Mouse (Mus musculus) cerebellum, adult 2 months (tissue): Measurements from ENCODE around the gene Ksr1. TPM values are rescaled to one million over a fixed set of nuclear protein-coding genes. Genes with fewer than 3 reads are reported as not detected.

Experiments used
- DNase-seq, 2 experiments: peaks; one replicate each; pipeline ENCODE4 v3.0.0; 2021
- H3K27ac ChIP-seq: fragments of 200-500 bp; 2 replicates; pipeline ENCODE4 v1.5.1; 2012; ENCODE audit warnings: low read length, control low read depth, inconsistent platforms; ENCODE audit not compliant: insufficient read depth
- H3K27me3 ChIP-seq: fragments of 200-500 bp; 2 replicates; pipeline ENCODE4 v1.6.1; 2012; ENCODE audit warnings: inconsistent platforms, mild to moderate bottlenecking, low read length, moderate library complexity; ENCODE audit not compliant: control insufficient read depth, insufficient read depth
- H3K4me1 ChIP-seq: fragments of 200-500 bp; 2 replicates; pipeline ENCODE4 v1.6.1; 2011; ENCODE audit warnings: low read length; ENCODE audit not compliant: control insufficient read depth, insufficient read depth
- H3K4me3 ChIP-seq: fragments of 200-500 bp; replicated peaks from 2 replicates; pipeline ENCODE3; 2011; ENCODE audit warnings: mild to moderate bottlenecking, low read depth, low read length, control low read depth; ENCODE audit not compliant: insufficient read depth
- CTCF ChIP-seq: fragments of 200-500 bp; IDR thresholded peaks from 2 replicates; pipeline ENCODE4 v1.5.1; 2011; ENCODE audit warnings: low read depth, mild to moderate bottlenecking, control low read depth, low read length, moderate library complexity, borderline replicate concordance; ENCODE audit not compliant: insufficient read depth
- POLR2A ChIP-seq: fragments of 200-500 bp; IDR thresholded peaks from 2 replicates; pipeline ENCODE4 v1.6.1; 2011; ENCODE audit warnings: low read length, control low read depth, borderline replicate concordance; ENCODE audit not compliant: insufficient read depth
- whole genome bisulfite sequencing: fragments of 180-500 bp; shearing (Covaris S2); methylation state at CpG from one replicate; pipeline ENCODE4 v1.1.7; 2018; 5-methylcytosine and 5-hydroxymethylcytosine counted together
- polyA plus RNA-seq: library from polyadenylated mRNA; depleted of rRNA; stranded (reverse); fragments of >200 nt; gene quantifications from 2 replicates; pipeline ENCODE4 v1.2.3, GENCODE M21; 2012

Ksr1 gene
- polyA plus RNA-seq, 1 experiment: 23.2 TPM

DNA sequence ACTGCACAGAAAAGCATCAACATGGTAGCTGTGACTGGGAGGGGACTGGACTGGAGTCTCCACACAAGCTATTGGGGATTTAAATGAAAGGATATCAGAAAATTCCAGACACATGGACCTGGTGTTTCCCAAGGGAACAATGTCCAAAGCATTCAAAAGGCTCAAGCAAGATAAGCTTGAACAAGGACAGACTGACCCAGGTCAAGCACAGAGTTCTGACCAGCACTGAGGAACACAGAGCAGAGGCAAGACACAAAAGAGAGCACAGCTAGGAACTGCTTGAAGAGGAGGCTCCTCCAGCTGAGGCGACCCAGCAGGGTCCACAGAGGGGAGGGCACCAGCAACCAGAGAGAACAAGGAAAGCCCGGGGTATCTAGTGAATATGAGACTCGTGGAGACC is 71.2 kb downstream of the Ksr1 start:
- Histone ChIP-seq H3K27ac (no peak overlapping the region), H3K4me1 (no peaks in the 10 kb centered on the region), H3K4me3 (no peak overlapping the region), H3K27me3 (no peaks in the 10 kb centered on the region)
- TF ChIP-seq CTCF: no peak
- no peak for TF ChIP-seq POLR2A
- WGBS: 47% methylated on average over 3 of the region's 3 CpGs
- no peak for DNase-seq

DNA sequence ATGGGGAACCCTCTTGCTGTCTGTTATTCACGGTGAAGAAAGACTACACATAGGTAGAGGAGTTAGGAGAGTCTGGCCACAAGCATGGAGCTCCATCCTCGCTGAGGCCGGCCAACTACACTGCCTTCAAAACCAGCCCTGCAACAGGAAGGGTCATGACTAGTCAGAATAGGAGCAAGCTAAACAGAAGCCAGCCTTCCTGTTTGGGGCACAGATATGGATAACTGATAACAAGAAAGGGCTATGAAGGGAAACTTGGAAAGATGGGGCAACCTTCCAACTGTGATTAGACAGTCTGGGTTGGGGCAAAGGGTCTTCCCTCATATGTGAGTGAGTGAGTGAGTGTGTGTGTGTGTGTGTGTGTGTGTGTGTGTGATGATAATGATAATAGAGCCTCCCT is 71.6 kb downstream of the Ksr1 start:
- no peaks in the 10 kb centered on the region for H3K4me1 ChIP-seq
- no peak overlapping the region for H3K4me3 ChIP-seq
- DNase-seq: no peak
- 93% methylated on average over 3 of the region's 3 CpGs for WGBS
- no peaks in the 10 kb centered on the region for H3K27me3 ChIP-seq
- TF ChIP-seq CTCF: no peak
- no peak for TF ChIP-seq POLR2A
- H3K27ac ChIP-seq: no peak overlapping the region

GRCm38 (mm10) chr11:79073583-79073982 is 72.6 kb downstream of the Ksr1 start:
- DNase-seq: no peak
- H3K27ac ChIP-seq: no peak overlapping the region
- 92% methylated on average over 4 of the region's 4 CpGs for WGBS

DNA sequence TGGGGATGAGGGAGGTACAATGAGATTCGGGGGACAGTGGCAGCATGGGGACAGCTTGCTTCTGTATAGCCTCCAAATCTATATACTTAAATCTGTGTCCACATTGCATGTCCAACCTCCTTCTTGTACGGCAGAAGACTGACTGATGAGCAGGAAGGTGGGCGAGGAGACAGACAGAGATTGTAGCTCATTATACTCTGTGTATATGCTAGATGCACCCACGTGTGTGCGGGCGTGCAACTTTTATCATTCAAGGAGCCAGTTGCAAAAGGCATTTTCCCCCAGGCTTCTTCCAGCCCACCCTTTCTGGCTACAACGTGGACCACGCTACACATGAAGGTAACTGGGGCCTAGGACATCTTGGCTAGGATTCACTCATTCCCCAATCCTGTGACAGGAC is 74.1 kb downstream of the Ksr1 start:
- Histone ChIP-seq H3K27me3 (no peaks in the 10 kb centered on the region), H3K4me1 (no peaks in the 10 kb centered on the region), H3K4me3 (no peak overlapping the region), H3K27ac (no peak overlapping the region)
- no peak for DNase-seq
- 95% methylated on average over 8 of the region's 8 CpGs for WGBS
- TF ChIP-seq POLR2A: no peak
- TF ChIP-seq CTCF: no peak

More at GRCm38 (mm10) chr11:79073583-79073982, 72.6 kb downstream of the Ksr1 start:
- TF ChIP-seq POLR2A (no peak), CTCF (no peak)
- Histone ChIP-seq H3K27me3 (no peaks in the 10 kb centered on the region), H3K4me3 (no peak overlapping the region), H3K4me1 (no peaks in the 10 kb centered on the region)

- H3K4me1 ChIP-seq: no peaks in the 10 kb centered on the region
- H3K27me3 ChIP-seq: no peaks in the 10 kb centered on the region
- no peak overlapping the region for H3K27ac ChIP-seq
- DNase-seq: no peak
- H3K4me3 ChIP-seq: no peak overlapping the region
- WGBS: 75% methylated on average over 7 of the region's 7 CpGs
- no peak for TF ChIP-seq POLR2A
- TF ChIP-seq CTCF: no peak
These were observed 74.9 kb downstream of the Ksr1 start for GRCm38 (mm10) chr11:79071082-79071972.

- Histone ChIP-seq H3K27me3 (no peaks in the 10 kb centered on the region), H3K4me1 (no peaks in the 10 kb centered on the region), H3K27ac (no peak overlapping the region), H3K4me3 (no peak overlapping the region)
- DNase-seq: no peak
- 68% methylated on average over 10 of the region's 10 CpGs for WGBS
- TF ChIP-seq CTCF (no peak), POLR2A (no peak)
These were observed 76.6 kb downstream of the Ksr1 start for GRCm38 (mm10) chr11:79069453-79070153.

DNA sequence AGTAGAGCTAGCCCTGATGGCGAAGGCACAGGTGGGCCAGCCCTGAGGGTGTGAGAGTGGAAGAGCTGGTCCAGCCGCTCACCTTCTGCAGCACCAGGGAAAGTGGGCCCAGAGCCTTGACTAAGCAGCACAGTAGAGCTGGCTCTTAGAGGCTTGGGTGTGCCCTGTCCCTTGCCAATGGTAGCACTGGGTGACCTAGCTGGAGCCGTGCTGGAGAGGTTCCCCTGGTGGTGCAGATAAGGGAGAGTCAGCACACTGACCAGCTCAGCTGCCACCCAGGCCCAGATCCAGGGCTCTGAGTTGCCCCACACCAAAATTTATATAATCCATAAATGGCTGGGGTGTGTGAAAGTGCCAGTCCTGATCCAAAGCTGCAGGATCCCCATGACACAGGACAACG is 79.0 kb downstream of the Ksr1 start:
- 90% methylated on average over 4 of the region's 4 CpGs for WGBS
- Histone ChIP-seq H3K4me1 (no peaks in the 10 kb centered on the region), H3K4me3 (no peak overlapping the region), H3K27ac (no peak overlapping the region), H3K27me3 (no peaks in the 10 kb centered on the region)
- no peak for DNase-seq
- TF ChIP-seq POLR2A: no peak
- TF ChIP-seq CTCF: no peak

DNA sequence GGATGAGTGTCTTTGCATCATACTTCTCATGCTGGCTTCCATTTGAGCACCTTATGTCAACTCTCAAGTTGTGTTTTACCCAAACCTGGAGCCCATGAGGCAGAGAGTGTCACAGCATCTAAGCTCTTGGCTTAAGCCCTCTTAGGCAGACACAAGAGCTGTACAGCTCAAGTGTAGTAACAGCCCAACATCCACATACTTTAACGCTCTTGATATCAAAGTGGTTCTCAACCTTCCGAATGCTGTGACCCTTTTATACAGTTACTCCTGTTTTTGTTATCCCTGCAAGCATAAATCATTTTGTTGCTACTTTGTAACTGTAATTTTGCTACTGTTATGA is 80.0 kb downstream of the Ksr1 start:
- no peak for DNase-seq
- no peaks in the 10 kb centered on the region for H3K4me1 ChIP-seq
- TF ChIP-seq POLR2A: no peak
- TF ChIP-seq CTCF: no peak
- 98% methylated on average over 2 of the region's 2 CpGs for WGBS
- H3K27me3 ChIP-seq: no peaks in the 10 kb centered on the region
- no peak overlapping the region for H3K4me3 ChIP-seq
- H3K27ac ChIP-seq: no peak overlapping the region
